Mouse (Mus musculus) neutrophil, adult 65 days (primary cell): Measurements from ENCODE around the gene Vill. TPM values are rescaled to one million over a fixed set of nuclear protein-coding genes. Genes with fewer than 3 reads are reported as not detected.

Experiments used
- total RNA-seq: library from RNA; stranded (reverse); gene quantifications from 2 replicates; pipeline ENCODE4 v1.2.4, GENCODE M21; 2023

The Vill gene
- total RNA-seq, result 30.2 and 54.2 TPM in 2 replicates

GRCm38 (mm10) chr9:119052154-119052944 lies at the start of gene Vill:
Gene Vill (plus strand): TSS chr9:119052778.

GRCm38 (mm10) chr9:119093419-119094295 lies 41.1 kb downstream of the Vill start, which contains the start of gene Plcd1:
Gene Plcd1 (minus strand): TSS chr9:119093502.

GRCm38 (mm10) chr9:119101992-119102782 lies 49.6 kb downstream of the Vill start, which contains the start of gene Dlec1:
Gene Dlec1 (plus strand): TSS chr9:119102478.

Other genes starting within 250 kb of the Vill start
- gene Ctdspl, start 126.3 kb upstream of the Vill start, total RNA-seq, result 18.1 and 27.4 TPM in 2 replicates
- 0.73 and 1.2 TPM in 2 replicates for gene Plcd1, start 40.7 kb downstream of the Vill start, total RNA-seq
- 0.43 TPM in 1 of 2 replicates, not detected in the other for gene Dlec1, start 49.7 kb downstream of the Vill start, total RNA-seq
- gene Acaa1b, start 104.3 kb downstream of the Vill start, total RNA-seq, result 0.68 and 0.85 TPM in 2 replicates
- not detected in 2 replicates for gene Gm47289, start 106.4 kb downstream of the Vill start, total RNA-seq
- gene Slc22a13, start 156.3 kb downstream of the Vill start, total RNA-seq, result not detected in 2 replicates